Mouse (Mus musculus) heart, adult 2 months (tissue): Measurements from ENCODE around the gene Hist2h2aa1. TPM values are rescaled to one million over a fixed set of nuclear protein-coding genes. Genes with fewer than 3 reads are reported as not detected.
"Not testable (repeated sequence)": the region's sequence is repeated elsewhere in the genome, so short reads cannot be mapped to it uniquely, and the experiment has no call there.

Experiments used
- DNase-seq, 2 experiments: peaks; one replicate each; pipeline ENCODE4 v3.0.0; 2021
- H3K27ac ChIP-seq: fragments of 200-600 bp; 2 replicates; pipeline ENCODE4 v1.8.1; 2022
- H3K27me3 ChIP-seq: fragments of 200-500 bp; 2 replicates; pipeline ENCODE4 v1.6.1; 2012; ENCODE audit warnings: mild to moderate bottlenecking, low read length, inconsistent platforms, mixed read lengths; ENCODE audit not compliant: control insufficient read depth, insufficient read depth
- H3K36me3 ChIP-seq: fragments of 200-500 bp; 2 replicates; pipeline ENCODE4 v1.6.1; 2012; ENCODE audit warnings: low read length, inconsistent platforms; ENCODE audit not compliant: control insufficient read depth, insufficient read depth
- H3K4me1 ChIP-seq: fragments of 200-500 bp; 2 replicates; pipeline ENCODE4 v1.6.1; 2011; ENCODE audit warnings: low read length; ENCODE audit not compliant: control insufficient read depth, insufficient read depth
- H3K4me3 ChIP-seq: fragments of 200-600 bp; 2 replicates; pipeline ENCODE4 v1.8.1; 2022
- H3K79me2 ChIP-seq: fragments of 200-500 bp; replicated peaks from 2 replicates; pipeline ENCODE4 v1.6.1; 2012; ENCODE audit warnings: mild to moderate bottlenecking, inconsistent platforms, low read length, moderate library complexity, mixed read lengths; ENCODE audit not compliant: control insufficient read depth, insufficient read depth
- H3K9ac ChIP-seq: fragments of 200-500 bp; 2 replicates; pipeline ENCODE4 v1.6.1; 2012; ENCODE audit warnings: low read depth, mild to moderate bottlenecking, control low read depth, inconsistent platforms, low read length, mixed read lengths
- CTCF ChIP-seq: fragments of 200-600 bp; IDR thresholded peaks from 2 replicates; pipeline ENCODE4 v1.8.1; 2022; ENCODE audit warnings: antibody characterized with exemption, mild to moderate bottlenecking, moderate library complexity
- EP300 ChIP-seq: fragments of 200-500 bp; IDR thresholded peaks from 2 replicates; pipeline ENCODE4 v1.6.1; 2011; ENCODE audit warnings: low read depth, low read length, control low read depth; ENCODE audit not compliant: insufficient read depth
- POLR2A ChIP-seq: fragments of 200-500 bp; IDR thresholded peaks from 2 replicates; pipeline ENCODE4 v1.6.1; 2011; ENCODE audit warnings: mild to moderate bottlenecking, low read depth, low read length, control low read depth; ENCODE audit not compliant: insufficient read depth
- WGBS: fragments of 180-500 bp; shearing (Covaris S2); methylation state at CpG from one replicate; pipeline ENCODE4 v1.1.7; 2018; 5-methylcytosine and 5-hydroxymethylcytosine counted together
- intact Hi-C: fragments of 180-260 bp; cut with DNase I; formaldehyde crosslinking; loops from one replicate; pipeline ENCODE4 v1.15.1; 2025
- polyA plus RNA-seq: library from polyadenylated mRNA; depleted of rRNA; stranded (reverse); fragments of >200 nt; gene quantifications from 2 replicates; pipeline ENCODE4 v1.2.3, GENCODE M21; 2012
- total RNA-seq, 2 experiments: library from RNA; stranded (reverse); gene quantifications; 2 replicates each; pipeline ENCODE4 v1.2.3; 2021

Gene Hist2h2aa1
- total and polyA plus RNA-seq, 3 experiments: 7.1 to 124 (median 13.0) TPM

DNA sequence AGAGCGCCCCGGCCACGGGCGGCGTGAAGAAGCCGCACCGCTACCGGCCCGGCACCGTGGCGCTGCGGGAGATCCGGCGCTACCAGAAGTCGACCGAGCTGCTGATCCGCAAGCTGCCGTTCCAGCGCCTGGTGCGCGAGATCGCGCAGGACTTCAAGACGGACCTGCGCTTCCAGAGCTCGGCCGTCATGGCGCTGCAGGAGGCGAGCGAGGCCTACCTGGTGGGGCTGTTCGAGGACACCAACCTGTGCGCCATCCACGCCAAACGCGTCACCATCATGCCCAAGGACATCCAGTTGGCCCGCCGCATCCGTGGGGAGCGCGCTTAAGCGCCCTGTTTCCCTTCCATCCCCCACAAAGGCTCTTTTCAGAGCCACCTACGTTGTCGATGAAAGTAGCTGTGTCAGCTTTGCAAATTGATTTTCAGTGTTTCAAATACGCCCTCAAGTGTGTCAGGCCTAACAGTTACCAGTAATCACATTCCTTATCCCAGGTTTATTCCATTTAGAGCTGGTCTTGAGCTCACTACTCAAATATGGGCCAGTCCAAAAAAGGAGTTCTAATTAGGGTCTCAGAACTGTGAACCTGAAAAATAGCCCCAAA lies 23.6 kb downstream of the Hist2h2aa1 start:
- Histone ChIP-seq H3K27ac (peak overlapping the region; percentile 93), H3K9ac (peak overlapping the region; percentile 66), H3K4me3 (peak overlapping the region; percentile 48)
- H3K27me3 ChIP-seq, H3K79me2 ChIP-seq, intact Hi-C loops, H3K36me3 ChIP-seq, H3K4me1 ChIP-seq: not testable (repeated sequence)
- WGBS: 2% methylated on average over 19 of the region's 44 CpGs
- 0 out of 2 replicates have a peak, but pooled peaks have one; percentile 6 for TF ChIP-seq POLR2A
- DNase-seq: peak; percentile 29 to 56

- Histone ChIP-seq H3K4me1 (peaks cover 4% of the 10 kb centered on the region), H3K36me3 (no peaks in the 10 kb centered on the region), H3K27me3 (no peaks in the 10 kb centered on the region), H3K79me2 (no peaks in the 10 kb centered on the region), H3K9ac (peak within 1 kb of the TSS; percentile 72), H3K27ac (peak within 1 kb of the TSS; percentile 93), H3K4me3 (peak within 1 kb of the TSS; percentile 75)
- intact Hi-C loops: no loop called here
- peak; percentile 90 to 93 for DNase-seq
- TF ChIP-seq EP300 (peak; percentile 97), CTCF (no peak), POLR2A (peak; percentile 100)
- 2% methylated on average over 45 of the region's 45 CpGs for WGBS
These were observed 24.5 kb downstream of the Hist2h2aa1 start, which contains the start of gene Hist2h2bb for GRCm38 (mm10) chr3:96269511-96270474. Gene Hist2h2bb, plus strand, starts transcription at chr3:96269752.

DNA sequence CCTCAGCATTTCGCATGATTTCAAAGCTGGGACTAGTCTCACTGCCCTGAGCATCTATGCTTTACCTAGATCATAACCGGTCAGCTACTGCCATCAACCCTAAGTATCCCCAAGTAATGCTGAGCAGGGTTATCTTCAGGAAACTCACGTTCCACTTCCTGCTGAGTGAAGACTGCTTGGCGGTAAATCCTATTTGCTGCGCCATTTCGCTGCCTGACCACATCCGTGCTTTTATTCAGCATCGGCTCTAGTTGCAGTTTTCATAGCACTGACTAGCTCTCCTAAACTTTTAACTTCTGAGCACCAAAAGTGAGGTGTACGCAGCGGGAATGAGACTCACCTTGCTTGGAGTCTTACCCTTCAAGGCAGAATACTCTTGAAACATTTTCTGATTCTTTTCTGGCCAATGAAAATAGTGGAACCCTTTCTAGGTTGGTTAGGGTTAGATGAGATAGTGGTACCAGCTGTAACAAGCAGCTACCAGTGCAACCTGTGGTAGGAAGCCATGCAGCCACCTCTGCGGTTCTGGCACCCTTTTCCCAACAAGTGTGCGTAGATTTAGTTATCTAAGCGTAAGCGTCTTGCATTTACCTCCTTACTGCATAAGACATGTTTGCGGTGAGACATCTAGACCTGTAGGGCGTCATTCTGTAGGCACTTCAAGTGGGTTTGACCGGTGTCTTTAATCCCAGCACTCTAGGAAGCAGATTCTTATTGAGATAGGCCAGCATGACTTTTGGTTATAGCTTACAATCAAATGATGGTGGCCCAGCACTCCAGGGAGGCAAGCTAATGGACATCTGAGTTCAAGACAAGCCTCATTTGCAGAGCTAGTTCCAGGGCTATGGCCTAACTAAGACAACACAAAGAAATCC lies 28.5 kb downstream of the Hist2h2aa1 start:
- 77% methylated on average over 17 of the region's 17 CpGs for WGBS
- peak in 1 of 2 experiments; percentile 22 for DNase-seq
- H3K27me3 ChIP-seq: no peaks in the 10 kb centered on the region
- H3K4me3 ChIP-seq: peak overlapping the region; percentile 49
- H3K9ac ChIP-seq: no peak overlapping the region
- peak overlapping the region; percentile 40 for H3K27ac ChIP-seq
- intact Hi-C loops: no loop called here
- no peak for TF ChIP-seq EP300
- TF ChIP-seq POLR2A: no peak
- TF ChIP-seq CTCF: no peak
- peaks cover 7% of the 10 kb centered on the region for H3K4me1 ChIP-seq
- H3K79me2 ChIP-seq: no peaks in the 10 kb centered on the region
- H3K36me3 ChIP-seq: no peaks in the 10 kb centered on the region

DNA sequence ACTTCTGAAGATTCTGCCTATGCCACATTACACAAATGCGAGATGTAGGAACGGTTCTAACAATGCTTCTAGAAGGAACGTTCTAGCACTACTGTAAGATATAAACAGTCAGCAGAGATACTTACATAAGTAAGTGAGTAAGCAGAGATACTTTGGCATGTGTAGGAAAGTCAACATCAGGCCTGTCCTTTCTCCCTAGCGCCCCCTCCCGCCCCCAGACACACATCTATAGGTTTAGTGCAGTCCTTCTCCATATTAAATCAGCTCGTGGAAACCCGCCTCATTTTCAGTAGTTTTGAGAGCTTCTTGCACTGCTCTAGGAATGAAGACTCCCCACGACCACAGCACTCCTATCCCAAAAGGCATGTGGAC lies 32.1 kb downstream of the Hist2h2aa1 start:
- H3K4me1 ChIP-seq: peaks cover 5% of the 10 kb centered on the region
- H3K79me2 ChIP-seq: no peaks in the 10 kb centered on the region
- H3K4me3 ChIP-seq: peak overlapping the region; percentile 61
- WGBS: 23% methylated on average over 8 of the region's 8 CpGs
- peak; percentile 28 to 35 for DNase-seq
- H3K27me3 ChIP-seq: no peaks in the 10 kb centered on the region; the same call in 1 of the 2 replicates
- no peaks in the 10 kb centered on the region for H3K36me3 ChIP-seq
- H3K9ac ChIP-seq: peak overlapping the region; percentile 75
- TF ChIP-seq EP300 (no peak), POLR2A (no peak), CTCF (no peak)
- H3K27ac ChIP-seq: no peak overlapping the region; the same call in 1 of the 2 replicates
- intact Hi-C loops: loop anchor here (5.0 kb wide), 1 partner anchor 165 kb away; no protein-coding TSS in a partner anchor

GRCm38 (mm10) chr3:96277800-96278624 lies 32.7 kb downstream of the Hist2h2aa1 start:
- no peaks in the 10 kb centered on the region for H3K36me3 ChIP-seq
- peak overlapping the region; percentile 61 for H3K4me3 ChIP-seq
- peaks cover 5% of the 10 kb centered on the region for H3K4me1 ChIP-seq
- H3K27me3 ChIP-seq: no peaks in the 10 kb centered on the region; the same call in none of the 2 replicates
- WGBS: 2% methylated on average over 49 of the region's 49 CpGs
- no peaks in the 10 kb centered on the region for H3K79me2 ChIP-seq
- intact Hi-C loops: loop anchor here (5.0 kb wide), 1 partner anchor 164 kb away; no protein-coding TSS in a partner anchor
- H3K27ac ChIP-seq: peak overlapping the region; percentile 62
- DNase-seq: peak; percentile 90 to 92
- peak overlapping the region; percentile 75 for H3K9ac ChIP-seq
- TF ChIP-seq EP300 (peak; percentile 67), POLR2A (peak; percentile 61), CTCF (peak; percentile 65)
